Mouse (Mus musculus) kidney, adult 2 months (tissue): ENCODE data around the gene Ikzf5.

ENCODE experiments used
- CTCF ChIP-seq: fragments of 200-500 bp; conservative IDR thresholded peaks from 2 replicates; pipeline ENCODE4 v1.5.1; 2011; ENCODE audit warnings: low read depth, mild to moderate bottlenecking, control low read depth, low read length, moderate library complexity, mixed read lengths; ENCODE audit not compliant: insufficient read depth, insufficient read length
- POLR2A ChIP-seq: fragments of 200-500 bp; IDR thresholded peaks from one replicate; pipeline ENCODE4 v1.6.1; 2011; ENCODE audit warnings: low read depth, low read length, control low read depth

GRCm38 (mm10) chr7:131409321-131409987 lies 867 bp downstream of the Ikzf5 start:
- no peak for TF ChIP-seq CTCF
- TF ChIP-seq POLR2A: no peak
